Comparison of ENCODE assay signal across 10 mouse cellular contexts in the genomic region with DNA sequence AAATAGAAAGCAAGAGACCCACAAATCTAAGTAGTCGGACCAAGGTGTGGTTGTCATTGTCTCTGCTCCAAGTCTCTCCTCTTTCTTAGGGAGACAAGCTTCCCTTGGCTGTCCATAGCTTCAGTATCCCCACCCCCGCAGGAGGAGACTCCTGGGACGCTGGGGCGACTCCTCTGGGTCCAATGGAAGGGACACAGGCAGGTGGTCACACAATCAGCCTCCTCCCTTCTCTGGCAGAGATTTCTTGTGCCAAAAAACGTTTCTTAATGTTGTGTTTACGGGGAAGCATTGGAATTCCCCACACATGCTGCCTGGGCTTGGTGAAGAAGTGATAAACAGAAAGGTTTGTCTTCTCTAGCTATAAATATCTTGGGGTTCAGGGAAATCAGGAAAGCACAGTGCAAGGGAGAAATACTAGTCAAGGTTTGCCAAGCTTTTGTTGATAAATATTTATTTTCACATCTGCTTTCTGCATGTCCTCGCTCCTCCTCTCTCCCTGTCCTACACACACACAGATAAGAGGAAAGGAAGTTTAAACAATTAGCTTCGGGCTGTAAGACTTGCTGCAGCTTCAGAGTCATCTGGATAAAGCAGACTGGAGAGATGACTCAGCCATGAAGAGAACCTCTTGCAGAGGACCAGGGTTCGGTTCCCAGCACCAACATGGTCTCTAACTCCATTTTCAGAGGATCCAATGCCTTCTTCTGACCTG. TPM values are rescaled to one million over a fixed set of nuclear protein-coding genes. Genes with fewer than 3 reads are reported as not detected.
DNase-seq lines count a peak whose midpoint lies in the region; ATAC-seq lines count a peak whose summit lies in the region.
"Had no signal": no experiment of that assay in that cellular context is flagged by ENCODE, and none has a peak within 500 bp of the region (broad histone marks: within the 10 kb centered on the region; RNA-seq: fewer than 3 reads in every experiment).

No protein-coding gene starts in this region.

- H3K4me2 ChIP-seq in intestine, embryonic 16.5 days (ENCODE audit: low read depth, low read length) = peak overlapping the region; percentile 36

- no peaks in the 10 kb centered on the region for H3K36me3 ChIP-seq in intestine, embryonic 16.5 days (ENCODE audit: control insufficient read depth, insufficient read depth, low read length)
- H3K36me3 ChIP-seq: G1E had no signal

- H3K27me3 ChIP-seq in intestine, embryonic 16.5 days (replicated peaks; ENCODE audit: control insufficient read depth, insufficient read depth, low read length) = no peaks in the 10 kb centered on the region

- ATAC-seq in intestine, embryonic 16.5 days = peak; percentile 36
- peak; percentile 22 for ATAC-seq in megakaryocyte progenitor cell, adult 5-6 weeks (replicated peaks; ENCODE audit: poor library complexity)
- ATAC-seq in inflammation-experienced regulatory T-cells, adult 6 months = no peak

- H3K4me3 ChIP-seq in intestine, embryonic 16.5 days (ENCODE audit: low read length) = peak overlapping the region; percentile 17

- H3K4me1 ChIP-seq in intestine, embryonic 16.5 days (ENCODE audit: control insufficient read depth, insufficient read depth, low read length) = peaks cover 9% of the 10 kb centered on the region; the same call in 1 of the 2 replicates

- WGBS in intestine, embryonic 16.5 days = 36% methylated on average over 9 of the region's 9 CpGs

- H3K9me3 ChIP-seq in intestine, embryonic 16.5 days (ENCODE audit: control insufficient read depth, low read length) = peaks cover 4% of the 10 kb centered on the region; the same call in 1 of the 2 replicates

- H3K9ac ChIP-seq in intestine, embryonic 16.5 days (ENCODE audit: low read depth, low read length) = no peak overlapping the region

- DNase-seq in gastrocnemius, postnatal 10 days = peak; percentile 17
- DNase-seq in gastrocnemius, postnatal 4 days (ENCODE audit: low spot score in 2 of 2) = no peak
- peak; percentile 70 to 83 for DNase-seq in heart, adult 18-20 months
- no peak for DNase-seq in B cell, adult 2 months
- no peak for DNase-seq in layer of hippocampus, postnatal 36 days

- 0 out of 2 replicates have a peak overlapping the region, but pooled peaks have one; percentile 1 for H3K27ac ChIP-seq in intestine, embryonic 16.5 days (ENCODE audit: low read length)

RNA-seq across cellular contexts. Expression of gene Gm5148, which starts 34.5 kb away (rescaled TPM):
- total RNA-seq in gastrocnemius, postnatal 10 days (2021) = under 1 TPM in 1 of 2 experiments, not detected in 1; 0.25 TPM
- total RNA-seq in gastrocnemius, postnatal 4 days (2021) = under 1 TPM in 1 of 2 experiments, not detected in 1; 0.21 TPM
- total RNA-seq in heart, adult 18-20 months (2021) = not detected
- 4.0 and 5.9 TPM in 2 replicates for polyA plus RNA-seq in intestine, embryonic 16.5 days (2015; fragmentation: Nextera tagmentation; extraction: Ambion mirVana)
- 0.39 and 0.52 TPM in 2 replicates for total RNA-seq in megakaryocyte progenitor cell, adult 5-6 weeks (2015)
- total RNA-seq in megakaryocyte progenitor cell, adult 5-6 weeks (2017) = 20.9 and 25.2 TPM in 2 replicates
- 1 to 10 TPM; 1.0 to 2.0 (median 1.6) TPM for polyA plus RNA-seq in inflammation-experienced regulatory T-cells, adult 6 months (2017; shearing (Covaris generic))
- 1 to 10 TPM; 4.7 to 4.9 TPM for total RNA-seq in layer of hippocampus, postnatal 36 days (2021)
- total RNA-seq: gastrocnemius, postnatal 36 days had no signal

Comparison
In these comparisons a context has a peak if more than half of its experiments do, and no peak if none do; other contexts are left out.
1. DNase-seq: peak in gastrocnemius, postnatal 10 days (single experiment) and heart, adult 18-20 months (2 of 2); none in gastrocnemius, postnatal 4 days (0 of 2), B cell, adult 2 months (0 of 2) and layer of hippocampus, postnatal 36 days (0 of 2).